11 mouse cellular contexts compared by ENCODE assay signal in the genomic region with DNA sequence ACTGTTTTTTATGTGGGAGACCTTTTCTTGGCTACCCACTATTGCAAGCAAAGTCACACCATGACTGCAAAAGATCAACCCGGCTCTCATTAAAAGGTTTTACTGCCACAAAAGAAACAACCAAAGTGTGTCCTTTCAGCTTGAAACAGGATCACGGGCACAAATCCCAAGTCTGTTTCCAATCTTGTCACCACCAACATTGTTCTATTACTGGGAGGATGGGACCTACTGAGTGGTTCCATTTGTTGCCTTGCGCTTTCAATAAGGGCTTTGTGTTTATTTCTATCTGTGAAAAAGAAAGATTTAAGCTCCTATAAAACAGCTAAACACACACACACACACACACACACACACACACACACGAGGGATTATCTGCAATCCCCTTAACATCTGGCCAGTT. TPM values are rescaled to one million over a fixed set of nuclear protein-coding genes. Genes with fewer than 3 reads are reported as not detected.
A peak's percentile ranks its signal among the peaks of the same experiment; 100 is the strongest.
DNase-seq lines count a peak whose midpoint lies in the region; ATAC-seq and TF ChIP-seq lines count a peak whose summit lies in the region.
"Had no signal": no experiment of that assay in that cellular context is flagged by ENCODE, and none has a peak within 500 bp of the region (broad histone marks: within the 10 kb centered on the region; RNA-seq: fewer than 3 reads in every experiment).

No protein-coding gene starts in this region.

- no peak for TF ChIP-seq POLR2A in heart, adult 2 months (IDR thresholded peaks at IDR 0.05; ENCODE audit: insufficient read depth, low read depth, low read length)
- no peak for TF ChIP-seq POLR2A in bone marrow macrophage, adult 2 months (IDR thresholded peaks at IDR 0.05; ENCODE audit: borderline replicate concordance, low read depth, low read length)

- TF ChIP-seq EP300 in heart, adult 2 months (IDR thresholded peaks at IDR 0.05; ENCODE audit: insufficient read depth, low read depth, low read length) = no peak

- H3K27me3 ChIP-seq in heart, adult 2 months (ENCODE audit: control insufficient read depth, insufficient read depth, low read length) = no peaks in the 10 kb centered on the region
- H3K27me3 ChIP-seq in heart, embryonic 14.5 days (ENCODE audit: control insufficient read depth, insufficient read depth, low read length) = no peaks in the 10 kb centered on the region
- no peaks in the 10 kb centered on the region for H3K27me3 ChIP-seq in limb, embryonic 12.5 days

- no peak for ATAC-seq in heart, embryonic 14.5 days (ENCODE audit: insufficient number of reproducible peaks, insufficient read depth, low FRiP score, low read depth)
- no peak for ATAC-seq in limb, embryonic 12.5 days (ENCODE audit: insufficient number of reproducible peaks, insufficient read depth, low FRiP score, low TSS enrichment, low read depth)

- H3K9me3 ChIP-seq in heart, embryonic 14.5 days (ENCODE audit: control insufficient read depth, low read length) = no peaks in the 10 kb centered on the region
- H3K9me3 ChIP-seq in limb, embryonic 12.5 days = no peaks in the 10 kb centered on the region; the same call in 1 of the 2 replicates

- 21% methylated on average over 4 of the region's 4 CpGs for WGBS in heart, adult 2 months
- 20% methylated on average over 4 of the region's 4 CpGs for WGBS in heart, embryonic 14.5 days
- WGBS in limb, embryonic 12.5 days = 16% methylated on average over 4 of the region's 4 CpGs

- H3K4me3 ChIP-seq in heart, adult 2 months = peak overlapping the region; percentile 84
- peak overlapping the region; percentile 78 for H3K4me3 ChIP-seq in bone marrow macrophage, adult 2 months (ENCODE audit: insufficient read depth, low read length)
- peak overlapping the region; percentile 95 to 99; a peak in 3 of 4 replicates for H3K4me3 ChIP-seq in heart, embryonic 14.5 days (ENCODE audit: control insufficient read depth in 1 of 2, insufficient read depth in 1 of 2, low read depth in 1 of 2, low read length in 2 of 2)
- H3K4me3 ChIP-seq in limb, embryonic 12.5 days (replicated peaks) = peak overlapping the region; percentile 87

- peaks cover 3% of the 10 kb centered on the region; the same call in 1 of the 2 replicates for H3K79me2 ChIP-seq in heart, adult 2 months (replicated peaks; ENCODE audit: control insufficient read depth, insufficient read depth, low read length)

- no peak for DNase-seq in heart, adult 2 months
- no peak for DNase-seq in heart, postnatal 25 days (ENCODE audit: low spot score)
- DNase-seq in cerebellum, adult 8-10 months = no peak
- DNase-seq in adrenal gland, postnatal 4 days (ENCODE audit: low spot score in 2 of 2) = no peak
- no peak for DNase-seq in right cerebral cortex, adult 18-20 months
- DNase-seq: B cell, adult 2 months; cerebellum, adult 2 months; layer of hippocampus, postnatal 36 days had no signal

- intact Hi-C loops in heart, adult 2 months (cut with DNase I) = loop anchor here (10.0 kb wide), 1 partner anchor 54 kb away; no protein-coding TSS in a partner anchor
- intact Hi-C loops in heart, postnatal 25 days (cut with DNase I) = loop anchor here (5.0 kb wide), 1 partner anchor 42 kb away; no protein-coding TSS in a partner anchor

- peak overlapping the region; percentile 98 for H3K27ac ChIP-seq in heart, adult 2 months
- H3K27ac ChIP-seq in bone marrow macrophage, adult 2 months (ENCODE audit: insufficient read depth, low read depth, low read length) = no peak overlapping the region
- peak overlapping the region; percentile 98 for H3K27ac ChIP-seq in heart, embryonic 14.5 days (replicated peaks in 1 of 2; ENCODE audit: control insufficient read depth in 1 of 2, insufficient read depth in 1 of 2, low read depth in 2 of 2, low read length in 2 of 2)
- 0 out of 2 replicates have a peak overlapping the region, but pooled peaks have one; percentile 3 for H3K27ac ChIP-seq in limb, embryonic 12.5 days

- peak overlapping the region; percentile 62 for H3K4me2 ChIP-seq in heart, embryonic 14.5 days (ENCODE audit: low read length)
- peak overlapping the region; percentile 61 for H3K4me2 ChIP-seq in limb, embryonic 12.5 days

- H3K4me1 ChIP-seq in heart, adult 2 months (ENCODE audit: control insufficient read depth, insufficient read depth, low read length) = peaks cover 15% of the 10 kb centered on the region
- H3K4me1 ChIP-seq in bone marrow macrophage, adult 2 months (ENCODE audit: control insufficient read depth, insufficient read depth, low read length) = peaks cover 18% of the 10 kb centered on the region
- H3K4me1 ChIP-seq in heart, embryonic 14.5 days (ENCODE audit: control insufficient read depth in 2 of 2, insufficient read depth in 2 of 2, low read length in 2 of 2) = peaks cover 16 to 41% of the 10 kb centered on the region in 2 experiments
- peaks cover 22% of the 10 kb centered on the region for H3K4me1 ChIP-seq in limb, embryonic 12.5 days (replicated peaks)

- H3K9ac ChIP-seq in heart, adult 2 months (ENCODE audit: low read depth, low read length) = peak overlapping the region; percentile 24
- peak overlapping the region; percentile 99 for H3K9ac ChIP-seq in heart, embryonic 14.5 days (ENCODE audit: low read length)
- no peak overlapping the region; the same call in 1 of the 2 replicates for H3K9ac ChIP-seq in limb, embryonic 12.5 days (replicated peaks)

- H3K36me3 ChIP-seq in heart, adult 2 months (ENCODE audit: control insufficient read depth, insufficient read depth, low read length) = peaks cover 20% of the 10 kb centered on the region
- H3K36me3 ChIP-seq in heart, embryonic 14.5 days (ENCODE audit: control insufficient read depth, insufficient read depth, low read length) = no peaks in the 10 kb centered on the region
- H3K36me3 ChIP-seq in limb, embryonic 12.5 days = no peaks in the 10 kb centered on the region

- no peak for TF ChIP-seq CTCF in heart, adult 2 months (IDR thresholded peaks at IDR 0.05)
- TF ChIP-seq CTCF in bone marrow macrophage, adult 2 months (IDR thresholded peaks at IDR 0.05; ENCODE audit: low read depth, low read length) = no peak

RNA-seq across cellular contexts. Expression of a gene that starts 1.8 kb away (rescaled TPM):
- total RNA-seq in heart, adult 2 months (2021) = 10 to 100 TPM; 65.0 to 74.7 TPM
- 14.9 and 22.7 TPM in 2 replicates for polyA plus RNA-seq in heart, adult 2 months (2012; rRNA removed)
- total RNA-seq in heart, postnatal 25 days (2021) = 10 to 100 TPM; 69.3 to 76.9 TPM
- 21.4 and 25.8 TPM in 2 replicates for polyA plus RNA-seq in bone marrow macrophage, adult 2 months (2012; ENCODE audit: insufficient read depth, insufficient read length, missing spikeins)
- 20.5 and 20.9 TPM in 2 replicates for polyA plus RNA-seq in heart, embryonic 14.5 days (2014; fragmentation: Nextera tagmentation; extraction: Ambion mirVana)
- polyA plus RNA-seq in limb, embryonic 12.5 days (2016; fragmentation: Nextera tagmentation; extraction: Ambion mirVana) = 7.8 and 9.4 TPM in 2 replicates
- total RNA-seq in adrenal gland, postnatal 4 days (2021) = 10 to 100 TPM; 14.4 to 18.0 TPM

RNA-seq across cellular contexts. Expression of a gene that starts 40.2 kb away (rescaled TPM):
- total RNA-seq in heart, adult 2 months (2021) = 1 to 10 TPM; 3.7 to 4.2 TPM
- polyA plus RNA-seq in heart, adult 2 months (2012; rRNA removed) = 1.9 and 3.4 TPM in 2 replicates
- total RNA-seq in heart, postnatal 25 days (2021) = 1 to 10 TPM; 4.5 to 5.1 TPM
- polyA plus RNA-seq in bone marrow macrophage, adult 2 months (2012; ENCODE audit: insufficient read depth, insufficient read length, missing spikeins) = 12.0 and 12.8 TPM in 2 replicates
- 22.6 and 23.7 TPM in 2 replicates for polyA plus RNA-seq in heart, embryonic 14.5 days (2014; fragmentation: Nextera tagmentation; extraction: Ambion mirVana)
- polyA plus RNA-seq in limb, embryonic 12.5 days (2016; fragmentation: Nextera tagmentation; extraction: Ambion mirVana) = 35.2 and 36.1 TPM in 2 replicates
- total RNA-seq in adrenal gland, postnatal 4 days (2021) = 10 to 100 TPM; 11.1 to 14.0 TPM
